Mouse (Mus musculus): Measurements from ENCODE around the gene Ndrg2. TPM values are rescaled to one million over a fixed set of nuclear protein-coding genes. Genes with fewer than 3 reads are reported as not detected.
"Not testable (repeated sequence)": the region's sequence is repeated elsewhere in the genome, so short reads cannot be mapped to it uniquely, and the experiment has no call there.

The Ndrg2 gene
- polyA plus RNA-seq, 1 experiment from 2014 or later = 71.6 TPM

- Histone ChIP-seq H3K9me3 (ENCODE audit: control insufficient read depth, low read length) (no peaks in the 10 kb centered on the region), H3K27me3 (ENCODE audit: control insufficient read depth, insufficient read depth, low read length) (no peaks in the 10 kb centered on the region), H3K36me3 (ENCODE audit: control insufficient read depth, insufficient read depth, low read length) (no peaks in the 10 kb centered on the region), H3K4me2 (replicated peaks; ENCODE audit: low read depth) (peak overlapping the region; percentile 77), H3K9ac (ENCODE audit: low read length) (peak overlapping the region; percentile 56), H3K4me1 (replicated peaks; ENCODE audit: control insufficient read depth, insufficient read depth) (no peaks in the 10 kb centered on the region), H3K4me3 (ENCODE audit: low read depth, low read length) (peak overlapping the region; percentile 58), H3K27ac (replicated peaks) (peak overlapping the region; percentile 86)
- WGBS = under 1% methylated on average over 14 of the region's 14 CpGs
- TF ChIP-seq EP300 (optimal IDR thresholded peaks at IDR 0.05) (no peak), CTCF (IDR thresholded peaks at IDR 0.05; ENCODE audit: low read depth) (no peak)
- no peak for DNase-seq (ENCODE audit: low spot score)
- no peak for ATAC-seq (ENCODE audit: low FRiP score, low TSS enrichment)
Measured at GRCm38 (mm10) chr14:51884031-51884544, 29.9 kb downstream of the Ndrg2 start.

GRCm38 (mm10) chr14:51883527-51884030, 30.4 kb downstream of the Ndrg2 start:
- no peaks in the 10 kb centered on the region for H3K36me3 ChIP-seq (ENCODE audit: control insufficient read depth, insufficient read depth, low read length)
- H3K9me3 ChIP-seq (ENCODE audit: control insufficient read depth, low read length) = no peaks in the 10 kb centered on the region
- DNase-seq (ENCODE audit: low spot score) (peak; percentile 77), ATAC-seq (ENCODE audit: low FRiP score, low TSS enrichment) (peak; percentile 60)
- peak overlapping the region; percentile 86 for H3K27ac ChIP-seq (replicated peaks)
- peak overlapping the region; percentile 58 for H3K4me3 ChIP-seq (ENCODE audit: low read depth, low read length)
- peak overlapping the region; percentile 77 for H3K4me2 ChIP-seq (replicated peaks; ENCODE audit: low read depth)
- TF ChIP-seq EP300 (optimal IDR thresholded peaks at IDR 0.05) (no peak), CTCF (IDR thresholded peaks at IDR 0.05; ENCODE audit: low read depth) (peak; percentile 76)
- peak overlapping the region; percentile 56; the same call in 1 of the 2 replicates for H3K9ac ChIP-seq (ENCODE audit: low read length)
- H3K4me1 ChIP-seq (replicated peaks; ENCODE audit: control insufficient read depth, insufficient read depth) = no peaks in the 10 kb centered on the region
- WGBS = under 1% methylated on average over 4 of the region's 4 CpGs
- no peaks in the 10 kb centered on the region for H3K27me3 ChIP-seq (ENCODE audit: control insufficient read depth, insufficient read depth, low read length)

- peak; percentile 47 for ATAC-seq (ENCODE audit: low FRiP score, low TSS enrichment)
- TF ChIP-seq CTCF (IDR thresholded peaks at IDR 0.05; ENCODE audit: low read depth) (no peak), EP300 (optimal IDR thresholded peaks at IDR 0.05) (no peak)
- Histone ChIP-seq H3K4me2 (replicated peaks; ENCODE audit: low read depth) (no peak overlapping the region), H3K27me3 (ENCODE audit: control insufficient read depth, insufficient read depth, low read length) (no peaks in the 10 kb centered on the region), H3K36me3 (ENCODE audit: control insufficient read depth, insufficient read depth, low read length) (no peaks in the 10 kb centered on the region), H3K27ac (replicated peaks) (no peak overlapping the region), H3K9me3 (ENCODE audit: control insufficient read depth, low read length) (no peaks in the 10 kb centered on the region), H3K9ac (ENCODE audit: low read length) (no peak overlapping the region), H3K4me3 (ENCODE audit: low read depth, low read length) (no peak overlapping the region), H3K4me1 (replicated peaks; ENCODE audit: control insufficient read depth, insufficient read depth) (no peaks in the 10 kb centered on the region)
- no peak for DNase-seq (ENCODE audit: low spot score)
- 69% methylated on average over 3 of the region's 3 CpGs for WGBS
Measured at GRCm38 (mm10) chr14:51877517-51877916, 36.4 kb downstream of the Ndrg2 start.

GRCm38 (mm10) chr14:51871741-51872140, 42.2 kb downstream of the Ndrg2 start:
- 68% methylated on average over 9 of the region's 9 CpGs for WGBS
- ATAC-seq (ENCODE audit: low FRiP score, low TSS enrichment) = no peak
- TF ChIP-seq EP300 (optimal IDR thresholded peaks at IDR 0.05) = no peak
- no peak for TF ChIP-seq CTCF (IDR thresholded peaks at IDR 0.05; ENCODE audit: low read depth)
- Histone ChIP-seq H3K9ac (ENCODE audit: low read length) (no peak overlapping the region), H3K27ac (replicated peaks) (no peak overlapping the region), H3K4me1 (replicated peaks; ENCODE audit: control insufficient read depth, insufficient read depth) (no peaks in the 10 kb centered on the region), H3K9me3 (ENCODE audit: control insufficient read depth, low read length) (no peaks in the 10 kb centered on the region), H3K27me3 (ENCODE audit: control insufficient read depth, insufficient read depth, low read length) (no peaks in the 10 kb centered on the region), H3K36me3 (ENCODE audit: control insufficient read depth, insufficient read depth, low read length) (no peaks in the 10 kb centered on the region), H3K4me2 (replicated peaks; ENCODE audit: low read depth) (no peak overlapping the region), H3K4me3 (ENCODE audit: low read depth, low read length) (no peak overlapping the region)
- no peak for DNase-seq (ENCODE audit: low spot score)

GRCm38 (mm10) chr14:51870756-51871155, 43.2 kb downstream of the Ndrg2 start:
- H3K4me3 ChIP-seq (ENCODE audit: low read depth, low read length) = no peak overlapping the region
- H3K4me1 ChIP-seq (replicated peaks; ENCODE audit: control insufficient read depth, insufficient read depth) = no peaks in the 10 kb centered on the region
- no peak for ATAC-seq (ENCODE audit: low FRiP score, low TSS enrichment)
- DNase-seq (ENCODE audit: low spot score) = no peak
- H3K27me3 ChIP-seq (ENCODE audit: control insufficient read depth, insufficient read depth, low read length) = no peaks in the 10 kb centered on the region
- H3K27ac ChIP-seq (replicated peaks) = no peak overlapping the region
- no peak overlapping the region for H3K9ac ChIP-seq (ENCODE audit: low read length)
- no peaks in the 10 kb centered on the region for H3K9me3 ChIP-seq (ENCODE audit: control insufficient read depth, low read length)
- H3K4me2 ChIP-seq (replicated peaks; ENCODE audit: low read depth) = no peak overlapping the region
- 77% methylated on average over 2 of the region's 2 CpGs for WGBS
- no peaks in the 10 kb centered on the region for H3K36me3 ChIP-seq (ENCODE audit: control insufficient read depth, insufficient read depth, low read length)
- TF ChIP-seq CTCF (IDR thresholded peaks at IDR 0.05; ENCODE audit: low read depth) (no peak), EP300 (optimal IDR thresholded peaks at IDR 0.05) (no peak)

- H3K4me1 ChIP-seq (replicated peaks; ENCODE audit: control insufficient read depth, insufficient read depth); ATAC-seq (ENCODE audit: low FRiP score, low TSS enrichment); H3K9ac ChIP-seq (ENCODE audit: low read length); H3K4me2 ChIP-seq (replicated peaks; ENCODE audit: low read depth); H3K36me3 ChIP-seq (ENCODE audit: control insufficient read depth, insufficient read depth, low read length); H3K27me3 ChIP-seq (ENCODE audit: control insufficient read depth, insufficient read depth, low read length); H3K9me3 ChIP-seq (ENCODE audit: control insufficient read depth, low read length); H3K4me3 ChIP-seq (ENCODE audit: low read depth, low read length); H3K27ac ChIP-seq (replicated peaks): not testable (repeated sequence)
- peak; percentile 72 for TF ChIP-seq CTCF (IDR thresholded peaks at IDR 0.05; ENCODE audit: low read depth)
- 0% methylated on average over 1 of the region's 1 CpGs for WGBS
- DNase-seq (ENCODE audit: low spot score) = peak; percentile 24
Measured at GRCm38 (mm10) chr14:51863603-51864002, 50.4 kb downstream of the Ndrg2 start.

GRCm38 (mm10) chr14:51855280-51855679, 58.7 kb downstream of the Ndrg2 start:
- H3K9me3 ChIP-seq (ENCODE audit: control insufficient read depth, low read length); H3K9ac ChIP-seq (ENCODE audit: low read length); H3K27ac ChIP-seq (replicated peaks); H3K4me2 ChIP-seq (replicated peaks; ENCODE audit: low read depth); H3K4me3 ChIP-seq (ENCODE audit: low read depth, low read length); H3K27me3 ChIP-seq (ENCODE audit: control insufficient read depth, insufficient read depth, low read length); ATAC-seq (ENCODE audit: low FRiP score, low TSS enrichment); DNase-seq (ENCODE audit: low spot score); H3K4me1 ChIP-seq (replicated peaks; ENCODE audit: control insufficient read depth, insufficient read depth); H3K36me3 ChIP-seq (ENCODE audit: control insufficient read depth, insufficient read depth, low read length): not testable (repeated sequence)
- WGBS = 71% methylated on average over 7 of the region's 7 CpGs
